Mouse (Mus musculus): ENCODE data around the gene Tbk1. TPM values are rescaled to one million over a fixed set of nuclear protein-coding genes. Genes with fewer than 3 reads are reported as not detected.

The Tbk1 gene
- total RNA-seq, 2 experiments from 2014 or later: 53.2 to 75.9 TPM

GRCm38 (mm10) chr10:121556263-121556662, 30.3 kb downstream of the Tbk1 start:
- peak; percentile 90 for ATAC-seq (replicated peaks; ENCODE audit: low FRiP score, poor library complexity, severe bottlenecking)

GRCm38 (mm10) chr10:121550334-121550733, 36.3 kb downstream of the Tbk1 start:
- ATAC-seq (replicated peaks; ENCODE audit: low FRiP score, poor library complexity, severe bottlenecking): no peak

GRCm38 (mm10) chr10:121549670-121550069, 36.9 kb downstream of the Tbk1 start:
- ATAC-seq (replicated peaks; ENCODE audit: low FRiP score, poor library complexity, severe bottlenecking): no peak

- ATAC-seq (replicated peaks; ENCODE audit: low FRiP score, poor library complexity, severe bottlenecking): no peak
Observed at GRCm38 (mm10) chr10:121547162-121547561, 39.4 kb downstream of the Tbk1 start.

GRCm38 (mm10) chr10:121543577-121543976, 43.0 kb downstream of the Tbk1 start:
- ATAC-seq (replicated peaks; ENCODE audit: low FRiP score, poor library complexity, severe bottlenecking): no peak

- peak; percentile 55; the same call in 1 of the 2 replicates for ATAC-seq (replicated peaks; ENCODE audit: low FRiP score, poor library complexity, severe bottlenecking)
Observed at GRCm38 (mm10) chr10:121542156-121542555, 44.4 kb downstream of the Tbk1 start.

- ATAC-seq (replicated peaks; ENCODE audit: low FRiP score, poor library complexity, severe bottlenecking): no peak
Observed at GRCm38 (mm10) chr10:121534995-121535394, 51.6 kb downstream of the Tbk1 start.

- ATAC-seq (replicated peaks; ENCODE audit: low FRiP score, poor library complexity, severe bottlenecking): peak; percentile 73; the same call in 1 of the 2 replicates
Observed at GRCm38 (mm10) chr10:121533137-121533872, 53.3 kb downstream of the Tbk1 start.

- no peak for ATAC-seq (replicated peaks; ENCODE audit: low FRiP score, poor library complexity, severe bottlenecking)
Observed at GRCm38 (mm10) chr10:121531541-121531940, 55.0 kb downstream of the Tbk1 start.

GRCm38 (mm10) chr10:121530365-121531003, 56.1 kb downstream of the Tbk1 start:
- ATAC-seq (replicated peaks; ENCODE audit: low FRiP score, poor library complexity, severe bottlenecking): no peak

GRCm38 (mm10) chr10:121529261-121529660, 57.3 kb downstream of the Tbk1 start:
- no peak for ATAC-seq (replicated peaks; ENCODE audit: low FRiP score, poor library complexity, severe bottlenecking)

- ATAC-seq (replicated peaks; ENCODE audit: low FRiP score, poor library complexity, severe bottlenecking): no peak
Observed at GRCm38 (mm10) chr10:121528470-121528869, 58.1 kb downstream of the Tbk1 start.

GRCm38 (mm10) chr10:121527114-121527513, 59.5 kb downstream of the Tbk1 start:
- ATAC-seq (replicated peaks; ENCODE audit: low FRiP score, poor library complexity, severe bottlenecking): peak; percentile 75

GRCm38 (mm10) chr10:121520923-121521585, 65.5 kb downstream of the Tbk1 start:
- ATAC-seq (replicated peaks; ENCODE audit: low FRiP score, poor library complexity, severe bottlenecking): no peak

- no peak for ATAC-seq (replicated peaks; ENCODE audit: low FRiP score, poor library complexity, severe bottlenecking)
Observed at GRCm38 (mm10) chr10:121519710-121520109, 66.9 kb downstream of the Tbk1 start.

- ATAC-seq (replicated peaks; ENCODE audit: low FRiP score, poor library complexity, severe bottlenecking): peak; percentile 90
Observed at GRCm38 (mm10) chr10:121516008-121516600, 70.5 kb downstream of the Tbk1 start.

GRCm38 (mm10) chr10:121509751-121510643, 76.6 kb downstream of the Tbk1 start:
- ATAC-seq (replicated peaks; ENCODE audit: low FRiP score, poor library complexity, severe bottlenecking): no peak

GRCm38 (mm10) chr10:121507755-121508544, 78.6 kb downstream of the Tbk1 start:
- no peak for ATAC-seq (replicated peaks; ENCODE audit: low FRiP score, poor library complexity, severe bottlenecking)
